Mouse (Mus musculus) thymus, adult 2 months (tissue): ENCODE data around the gene Arhgap22. TPM values are rescaled to one million over a fixed set of nuclear protein-coding genes. Genes with fewer than 3 reads are reported as not detected.

Source experiments
- DNase-seq: peaks from one replicate; pipeline ENCODE4 v3.0.0; 2021
- H3K27ac ChIP-seq: fragments of 200-500 bp; 2 replicates; pipeline ENCODE4 v1.5.1; 2012; ENCODE audit warnings: low read length, control low read depth; ENCODE audit not compliant: control insufficient read depth, insufficient read depth
- H3K27me3 ChIP-seq: fragments of 200-500 bp; 2 replicates; pipeline ENCODE4 v1.6.1; 2012; ENCODE audit warnings: mild to moderate bottlenecking, low read length, moderate library complexity, mixed read lengths; ENCODE audit not compliant: control insufficient read depth, insufficient read depth
- H3K36me3 ChIP-seq: fragments of 200-500 bp; 2 replicates; pipeline ENCODE4 v1.6.1; 2012; ENCODE audit warnings: mild to moderate bottlenecking, low read length, moderate library complexity; ENCODE audit not compliant: control insufficient read depth, insufficient read depth
- H3K4me1 ChIP-seq: fragments of 200-500 bp; replicated peaks from 2 replicates; pipeline ENCODE4 v1.6.1; 2012; ENCODE audit warnings: low read length; ENCODE audit not compliant: control insufficient read depth, insufficient read depth
- H3K4me3 ChIP-seq: fragments of 200-500 bp; 2 replicates; pipeline ENCODE4 v1.5.1; 2012; ENCODE audit warnings: mild to moderate bottlenecking, low read length, control low read depth, moderate library complexity; ENCODE audit not compliant: control insufficient read depth, insufficient read depth
- CTCF ChIP-seq: fragments of 200-500 bp; IDR thresholded peaks from 2 replicates; pipeline ENCODE4 v1.5.1; 2012; ENCODE audit warnings: mild to moderate bottlenecking, control low read depth, low read length, moderate library complexity, borderline replicate concordance; ENCODE audit not compliant: control insufficient read depth, poor library complexity, insufficient read depth; ENCODE audit errors: extremely low read depth
- POLR2A ChIP-seq: fragments of 200-500 bp; IDR thresholded peaks from 2 replicates; pipeline ENCODE4 v1.6.1; 2012; ENCODE audit warnings: mild to moderate bottlenecking, low read length, control low read depth, moderate library complexity; ENCODE audit not compliant: control insufficient read depth, poor library complexity, insufficient read depth; ENCODE audit errors: extremely low read depth
- WGBS: fragments of 180-500 bp; shearing (Covaris S2); methylation state at CpG from one replicate; pipeline ENCODE4 v1.1.7; 2018; 5-methylcytosine and 5-hydroxymethylcytosine counted together
- polyA plus RNA-seq: library from polyadenylated mRNA; depleted of rRNA; stranded (reverse); fragments of >200 nt; gene quantifications from 2 replicates; pipeline ENCODE4 v1.2.3, GENCODE M21; 2012

The Arhgap22 gene
- polyA plus RNA-seq, 1 experiment, result 16.2 TPM

DNA sequence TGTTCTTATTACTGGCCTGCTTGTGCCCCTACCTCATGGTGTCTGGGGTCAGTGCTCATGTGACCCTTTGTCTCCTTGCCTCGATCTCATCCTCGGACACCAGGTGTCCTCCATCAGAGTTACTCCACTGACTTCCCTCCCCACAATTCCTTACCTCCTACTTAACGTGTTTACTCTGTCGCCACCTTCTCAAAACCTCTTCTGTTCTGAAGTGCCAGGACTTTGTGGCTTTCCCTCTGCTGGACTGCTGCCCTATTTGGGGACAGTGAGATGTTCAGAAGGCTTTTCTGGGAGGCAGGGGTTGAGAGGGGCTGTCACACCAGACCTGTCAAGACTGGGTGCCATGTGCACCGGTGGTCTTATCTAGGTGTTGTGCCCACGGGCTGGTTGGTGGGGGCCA is 139.1 kb downstream of the Arhgap22 start:
- DNase-seq, result no peak
- WGBS, result 93% methylated on average over 6 of the region's 6 CpGs
- Histone ChIP-seq H3K4me3 (no peak overlapping the region), H3K27ac (no peak overlapping the region), H3K36me3 (no peaks in the 10 kb centered on the region), H3K27me3 (peaks cover 3% of the 10 kb centered on the region; the same call in 1 of the 2 replicates), H3K4me1 (no peaks in the 10 kb centered on the region; the same call in 1 of the 2 replicates)
- no peak for TF ChIP-seq CTCF
- no peak for TF ChIP-seq POLR2A

DNA sequence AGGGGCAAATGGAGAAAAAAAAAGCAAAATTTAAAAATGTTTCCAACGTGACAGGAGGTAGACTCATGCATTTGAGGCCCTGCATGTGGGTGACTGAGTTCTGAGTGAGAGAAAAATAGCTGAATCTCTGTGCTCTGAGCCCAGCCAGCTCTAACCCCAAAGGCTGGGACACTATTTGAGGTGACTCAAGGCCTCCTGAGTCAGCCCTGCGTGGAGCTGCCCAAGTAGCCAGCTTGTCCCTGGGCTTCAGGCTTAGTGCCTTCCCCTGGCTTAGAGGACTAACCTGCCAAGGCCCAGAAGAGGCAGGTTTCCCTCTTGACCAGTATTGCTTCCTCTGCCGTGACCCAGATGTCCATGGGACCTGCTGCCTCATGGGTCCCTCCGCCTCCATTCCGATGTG is 141.4 kb downstream of the Arhgap22 start:
- no peak overlapping the region for H3K27ac ChIP-seq
- H3K36me3 ChIP-seq, result no peaks in the 10 kb centered on the region
- 97% methylated on average over 5 of the region's 5 CpGs for WGBS

DNA sequence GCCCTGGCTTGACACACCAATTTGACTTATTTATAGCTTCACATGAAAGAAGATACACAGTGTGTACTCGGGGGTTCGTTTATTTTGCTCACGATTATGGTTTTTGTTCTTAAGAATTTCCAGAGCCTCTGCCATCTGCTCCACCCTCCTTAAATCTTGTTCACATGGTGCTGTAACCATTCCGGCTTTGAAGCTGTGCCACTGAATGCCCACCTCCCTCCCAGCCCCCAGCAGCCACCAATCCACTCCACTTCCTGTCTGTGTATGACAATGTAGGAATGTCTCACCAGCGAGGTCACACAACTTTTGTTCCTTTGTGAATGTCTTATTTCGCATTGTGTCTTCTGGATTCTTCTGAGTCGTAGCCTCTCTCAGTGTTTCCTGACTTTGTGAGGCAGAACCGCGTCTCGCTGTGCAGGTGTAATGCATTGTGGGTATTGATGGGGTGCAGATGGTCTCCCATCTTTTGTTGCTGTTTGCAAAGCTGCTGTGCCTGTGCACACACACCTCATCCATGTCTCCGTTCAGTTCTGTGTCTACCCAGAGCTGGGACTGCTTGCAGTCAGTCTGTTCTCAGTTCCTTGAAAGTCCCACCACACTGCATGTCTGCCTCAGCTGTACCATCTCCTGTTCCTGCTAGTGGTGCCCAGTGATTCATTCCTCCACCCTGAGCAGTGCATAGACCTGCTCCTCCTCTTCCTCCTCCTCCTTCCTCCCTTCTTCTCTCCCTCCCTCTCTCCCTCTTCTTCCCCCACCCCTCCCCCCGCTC is 144.0 kb downstream of the Arhgap22 start:
- Histone ChIP-seq H3K27me3 (no peaks in the 10 kb centered on the region), H3K36me3 (no peaks in the 10 kb centered on the region), H3K27ac (no peak overlapping the region), H3K4me3 (no peak overlapping the region), H3K4me1 (no peaks in the 10 kb centered on the region; the same call in 1 of the 2 replicates)
- no peak for DNase-seq
- 35% methylated on average over 12 of the region's 12 CpGs for WGBS
- no peak for TF ChIP-seq POLR2A
- TF ChIP-seq CTCF, result no peak

More for the DNA sequence above, 141.4 kb downstream of the Arhgap22 start:
- no peaks in the 10 kb centered on the region; the same call in 1 of the 2 replicates for H3K4me1 ChIP-seq
- H3K27me3 ChIP-seq, result peaks cover 3% of the 10 kb centered on the region; the same call in 1 of the 2 replicates
- no peak for TF ChIP-seq POLR2A
- no peak for TF ChIP-seq CTCF
- no peak for DNase-seq
- no peak overlapping the region for H3K4me3 ChIP-seq

DNA sequence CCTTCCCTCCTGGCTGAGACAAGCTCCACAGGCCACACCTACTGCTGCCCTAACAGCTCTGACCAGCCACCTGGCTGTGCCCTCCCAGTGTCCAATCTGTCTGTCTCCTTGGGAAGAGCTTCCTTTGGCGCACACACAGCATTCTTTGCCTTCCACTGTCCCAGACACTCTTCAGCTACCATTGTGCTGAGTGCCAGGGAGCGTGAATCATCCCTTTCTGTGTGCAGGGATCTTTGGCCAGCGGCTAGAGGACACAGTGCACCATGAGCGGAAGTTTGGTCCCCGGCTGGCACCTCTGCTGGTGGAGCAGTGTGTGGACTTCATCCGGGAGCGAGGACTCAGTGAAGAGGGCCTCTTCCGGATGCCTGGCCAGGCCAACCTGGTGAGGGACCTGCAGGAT is 145.1 kb downstream of the Arhgap22 start:
- no peaks in the 10 kb centered on the region for H3K27me3 ChIP-seq
- no peak for DNase-seq

DNA sequence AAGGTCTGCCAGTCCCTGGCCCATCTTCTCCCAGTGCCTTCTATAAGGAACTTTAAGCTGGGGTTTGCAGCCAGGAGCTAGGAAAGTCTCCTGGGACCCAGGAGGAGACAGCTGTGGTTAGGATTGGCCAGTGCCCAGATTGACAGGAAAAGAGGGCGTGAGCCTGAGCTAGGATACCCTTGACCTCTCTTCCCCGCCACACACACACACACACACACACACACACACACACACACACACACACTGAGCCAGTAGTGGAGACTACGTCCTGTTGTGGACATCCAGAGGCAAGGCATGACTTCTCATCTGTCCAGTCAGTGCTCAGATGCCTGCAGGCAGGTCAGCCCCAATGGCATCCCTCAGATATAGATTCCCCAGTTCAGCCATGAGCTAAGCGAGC is 147.7 kb downstream of the Arhgap22 start:
- Histone ChIP-seq H3K36me3 (no peaks in the 10 kb centered on the region), H3K4me3 (no peak overlapping the region), H3K27me3 (no peaks in the 10 kb centered on the region), H3K27ac (no peak overlapping the region), H3K4me1 (no peaks in the 10 kb centered on the region)
- no peak for TF ChIP-seq POLR2A
- TF ChIP-seq CTCF, result no peak
- DNase-seq, result no peak
- WGBS, result 55% methylated on average over 4 of the region's 4 CpGs

More for the DNA sequence above, 145.1 kb downstream of the Arhgap22 start:
- H3K27ac ChIP-seq, result no peak overlapping the region
- 92% methylated on average over 8 of the region's 8 CpGs for WGBS
- no peaks in the 10 kb centered on the region for H3K36me3 ChIP-seq
- no peaks in the 10 kb centered on the region; the same call in 1 of the 2 replicates for H3K4me1 ChIP-seq
- no peak overlapping the region for H3K4me3 ChIP-seq
- TF ChIP-seq CTCF, result no peak
- no peak for TF ChIP-seq POLR2A

DNA sequence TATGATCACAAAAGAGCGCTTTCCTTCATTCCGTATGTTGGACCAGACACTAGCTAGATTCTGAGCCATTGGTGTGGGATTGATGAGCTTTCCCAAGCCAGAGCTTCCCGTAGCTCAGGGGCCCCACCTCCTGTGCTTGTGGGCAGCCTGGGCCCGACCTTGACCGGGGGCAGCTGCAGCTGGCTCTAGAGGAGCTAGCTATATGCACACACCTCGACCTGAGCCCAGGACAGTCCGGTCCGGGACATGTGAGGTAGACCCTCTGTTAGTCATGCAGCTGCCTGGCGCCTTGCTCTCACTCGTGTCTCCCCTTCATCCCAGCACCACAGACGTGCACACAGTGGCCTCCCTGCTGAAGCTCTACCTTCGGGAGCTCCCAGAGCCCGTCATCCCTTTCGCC is 148.3 kb downstream of the Arhgap22 start:
- TF ChIP-seq CTCF, result no peak
- no peak for TF ChIP-seq POLR2A
- no peaks in the 10 kb centered on the region for H3K27me3 ChIP-seq
- 71% methylated on average over 14 of the region's 14 CpGs for WGBS

More for the DNA sequence above, 148.3 kb downstream of the Arhgap22 start:
- H3K27ac ChIP-seq, result no peak overlapping the region
- H3K4me3 ChIP-seq, result no peak overlapping the region
- DNase-seq, result no peak
- H3K36me3 ChIP-seq, result no peaks in the 10 kb centered on the region
- H3K4me1 ChIP-seq, result no peaks in the 10 kb centered on the region
